Mouse (Mus musculus): ENCODE measurements around the gene Hs6st3. TPM values are rescaled to one million over a fixed set of nuclear protein-coding genes. Genes with fewer than 3 reads are reported as not detected.
"Not testable (repeated sequence)": the region's sequence is repeated elsewhere in the genome, so short reads cannot be mapped to it uniquely, and the experiment has no call there.

Gene Hs6st3
- polyA plus RNA-seq, 1 experiment from 2014 or later: 0.53 TPM

DNA sequence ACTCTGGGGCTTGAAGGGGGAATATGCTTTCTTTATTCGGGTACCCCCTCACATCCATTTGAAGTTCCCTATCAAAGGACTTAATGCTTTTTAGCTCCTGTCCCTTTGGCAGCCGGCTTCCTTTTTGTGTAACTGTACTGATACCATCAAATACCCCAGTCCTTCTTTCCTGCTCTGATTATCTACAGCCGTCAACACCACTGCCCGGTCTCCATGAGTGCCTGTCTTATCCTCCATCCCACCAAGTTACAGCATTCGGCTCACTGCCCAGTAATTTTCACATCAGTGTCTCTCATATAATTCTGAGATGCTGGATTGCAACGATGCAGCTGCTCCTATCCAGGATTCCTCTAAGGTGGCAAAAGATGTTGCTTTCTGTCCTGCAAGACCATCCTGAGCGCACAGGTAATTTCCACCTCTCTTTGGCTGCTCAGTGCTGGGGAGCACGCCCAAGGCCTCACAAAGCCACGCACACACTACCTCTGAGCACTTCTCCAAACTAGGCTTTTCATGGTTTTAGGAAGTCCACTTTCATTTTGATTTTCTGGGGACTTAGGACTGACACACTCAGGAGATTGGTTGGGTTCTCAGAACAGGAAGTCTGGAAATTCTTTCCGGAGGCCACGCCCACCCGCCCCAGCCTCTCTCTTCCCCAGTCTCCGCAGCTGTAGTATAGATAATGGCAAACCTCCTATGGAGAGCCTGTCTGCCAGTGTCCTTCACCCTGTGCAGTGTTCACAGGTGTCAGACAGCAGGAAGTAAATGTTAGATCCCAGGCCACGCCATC lies 122.2 kb downstream of the Hs6st3 start:
- no peaks in the 10 kb centered on the region for H3K36me3 ChIP-seq (ENCODE audit: control insufficient read depth, insufficient read depth, low read length)
- no peak overlapping the region for H3K27ac ChIP-seq (ENCODE audit: low read depth, low read length)
- H3K4me2 ChIP-seq (ENCODE audit: low read depth): no peak overlapping the region
- no peaks in the 10 kb centered on the region for H3K4me1 ChIP-seq (ENCODE audit: control insufficient read depth, insufficient read depth, low read length)
- no peaks in the 10 kb centered on the region for H3K27me3 ChIP-seq (ENCODE audit: control insufficient read depth, insufficient read depth, low read length)
- 74% methylated on average over 14 of the region's 14 CpGs for WGBS
- no peak overlapping the region for H3K4me3 ChIP-seq (ENCODE audit: low read depth, low read length)
- H3K9me3 ChIP-seq (ENCODE audit: control insufficient read depth, low read length): no peaks in the 10 kb centered on the region
- no peak for ATAC-seq (ENCODE audit: insufficient read depth, low FRiP score, low TSS enrichment)
- H3K9ac ChIP-seq (ENCODE audit: low read length): no peak overlapping the region
- no peak for DNase-seq (ENCODE audit: low spot score)

DNA sequence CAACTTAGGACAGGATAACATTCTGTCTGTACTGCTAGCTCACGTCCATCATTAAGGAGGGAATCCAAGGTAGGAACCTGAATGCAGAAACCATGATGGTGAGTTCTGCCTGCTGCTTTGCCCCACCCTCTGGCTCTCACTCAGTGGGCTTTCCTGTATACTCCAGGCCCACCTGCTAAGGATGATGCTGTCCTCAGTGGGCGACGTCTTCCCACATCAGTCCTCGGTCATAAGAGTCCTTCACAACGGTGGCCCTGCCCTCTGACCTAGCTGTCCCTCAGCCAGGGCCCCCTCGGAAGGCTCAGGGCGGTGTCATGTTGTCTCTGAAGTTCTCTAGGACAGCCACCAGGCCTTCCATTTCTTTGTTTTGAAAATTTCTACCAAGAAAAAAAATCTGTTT lies 128.2 kb downstream of the Hs6st3 start:
- no peak overlapping the region for H3K27ac ChIP-seq (ENCODE audit: low read depth, low read length)
- no peaks in the 10 kb centered on the region for H3K4me1 ChIP-seq (ENCODE audit: control insufficient read depth, insufficient read depth, low read length)
- H3K27me3 ChIP-seq (ENCODE audit: control insufficient read depth, insufficient read depth, low read length): no peaks in the 10 kb centered on the region
- ATAC-seq (ENCODE audit: insufficient read depth, low FRiP score, low TSS enrichment) (no peak), DNase-seq (ENCODE audit: low spot score) (no peak)
- no peak overlapping the region for H3K4me3 ChIP-seq (ENCODE audit: low read depth, low read length)
- no peaks in the 10 kb centered on the region for H3K36me3 ChIP-seq (ENCODE audit: control insufficient read depth, insufficient read depth, low read length)
- WGBS: 84% methylated on average over 7 of the region's 7 CpGs
- no peak overlapping the region for H3K4me2 ChIP-seq (ENCODE audit: low read depth)
- H3K9ac ChIP-seq (ENCODE audit: low read length): no peak overlapping the region
- H3K9me3 ChIP-seq (ENCODE audit: control insufficient read depth, low read length): no peaks in the 10 kb centered on the region

DNA sequence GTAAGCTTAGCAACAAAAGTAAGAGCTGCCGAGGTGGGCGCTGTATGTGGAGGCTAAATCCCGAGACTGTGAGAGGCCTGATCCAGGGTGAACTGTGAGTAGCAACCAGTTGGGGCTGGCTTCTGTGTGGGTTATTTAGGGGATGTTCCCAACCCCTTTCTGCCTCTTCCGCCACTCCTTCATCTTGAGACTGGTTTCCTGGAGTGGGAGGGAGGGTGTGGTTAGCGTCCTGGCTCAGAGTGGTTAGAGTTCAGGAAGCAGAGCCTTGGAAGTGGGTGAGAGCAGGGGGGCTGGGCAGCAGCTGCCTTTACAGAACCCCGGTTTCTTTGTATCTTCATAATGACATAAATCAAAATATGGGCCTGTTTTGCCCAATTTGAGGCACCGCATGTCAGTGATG lies 134.9 kb downstream of the Hs6st3 start:
- H3K4me3 ChIP-seq (ENCODE audit: low read depth, low read length): no peak overlapping the region
- no peaks in the 10 kb centered on the region for H3K9me3 ChIP-seq (ENCODE audit: control insufficient read depth, low read length)
- ATAC-seq (ENCODE audit: insufficient read depth, low FRiP score, low TSS enrichment) (no peak), DNase-seq (ENCODE audit: low spot score) (no peak)
- WGBS: 76% methylated on average over 7 of the region's 7 CpGs
- H3K27me3 ChIP-seq (ENCODE audit: control insufficient read depth, insufficient read depth, low read length): no peaks in the 10 kb centered on the region
- H3K4me2 ChIP-seq (ENCODE audit: low read depth): no peak overlapping the region
- H3K9ac ChIP-seq (ENCODE audit: low read length): no peak overlapping the region
- H3K4me1 ChIP-seq (ENCODE audit: control insufficient read depth, insufficient read depth, low read length): no peaks in the 10 kb centered on the region
- no peak overlapping the region for H3K27ac ChIP-seq (ENCODE audit: low read depth, low read length)
- H3K36me3 ChIP-seq (ENCODE audit: control insufficient read depth, insufficient read depth, low read length): no peaks in the 10 kb centered on the region

DNA sequence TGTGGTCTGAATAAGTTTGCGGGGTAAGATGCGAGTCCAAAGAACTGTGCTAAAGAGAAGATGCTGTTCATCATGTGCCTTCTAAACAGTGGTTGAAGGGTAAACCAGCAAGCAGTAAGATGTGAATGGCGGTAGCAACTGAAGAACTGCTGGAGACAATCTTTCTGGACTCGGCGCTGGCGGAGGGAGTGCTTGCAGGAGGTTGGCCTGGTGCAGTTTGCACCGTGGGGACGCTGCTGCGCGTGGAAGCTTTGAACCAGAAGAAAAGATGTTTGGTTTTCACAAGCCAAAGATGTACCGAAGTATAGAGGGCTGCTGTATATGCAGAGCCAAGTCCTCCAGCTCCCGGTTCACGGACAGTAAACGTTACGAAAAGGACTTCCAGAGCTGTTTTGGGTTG lies 140.0 kb downstream of the Hs6st3 start:
- H3K9ac ChIP-seq (ENCODE audit: low read length); H3K36me3 ChIP-seq (ENCODE audit: control insufficient read depth, insufficient read depth, low read length); H3K4me2 ChIP-seq (ENCODE audit: low read depth); H3K4me1 ChIP-seq (ENCODE audit: control insufficient read depth, insufficient read depth, low read length); H3K9me3 ChIP-seq (ENCODE audit: control insufficient read depth, low read length); H3K27ac ChIP-seq (ENCODE audit: low read depth, low read length); ATAC-seq (ENCODE audit: insufficient read depth, low FRiP score, low TSS enrichment); H3K27me3 ChIP-seq (ENCODE audit: control insufficient read depth, insufficient read depth, low read length); DNase-seq (ENCODE audit: low spot score); H3K4me3 ChIP-seq (ENCODE audit: low read depth, low read length): not testable (repeated sequence)
- WGBS: 93% methylated on average over 10 of the region's 15 CpGs

DNA sequence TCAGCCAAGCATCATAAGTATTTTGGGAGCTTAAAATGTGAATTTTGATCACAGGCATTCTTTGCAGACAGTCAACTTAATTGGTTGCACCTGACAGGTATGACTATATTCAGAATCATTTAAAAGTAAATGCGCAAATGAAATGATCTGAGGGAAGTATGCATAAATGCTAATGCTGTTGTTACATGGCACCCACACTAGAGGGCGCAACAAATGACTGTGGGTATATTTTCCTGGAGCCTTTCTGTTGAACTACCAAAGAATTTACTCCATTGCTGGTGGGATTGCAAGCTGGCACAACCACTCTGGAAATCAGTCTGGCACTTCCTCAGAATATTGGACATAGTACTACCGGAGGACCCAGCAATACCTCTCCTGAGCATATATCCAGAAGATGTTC lies 145.8 kb downstream of the Hs6st3 start:
- Histone ChIP-seq H3K4me1 (ENCODE audit: control insufficient read depth, insufficient read depth, low read length) (no peaks in the 10 kb centered on the region), H3K27ac (ENCODE audit: low read depth, low read length) (no peak overlapping the region), H3K4me2 (ENCODE audit: low read depth) (no peak overlapping the region), H3K4me3 (ENCODE audit: low read depth, low read length) (no peak overlapping the region), H3K36me3 (ENCODE audit: control insufficient read depth, insufficient read depth, low read length) (no peaks in the 10 kb centered on the region), H3K27me3 (ENCODE audit: control insufficient read depth, insufficient read depth, low read length) (no peaks in the 10 kb centered on the region), H3K9me3 (ENCODE audit: control insufficient read depth, low read length) (no peaks in the 10 kb centered on the region), H3K9ac (ENCODE audit: low read length) (no peak overlapping the region)
- 83% methylated on average over 3 of the region's 3 CpGs for WGBS
- no peak for DNase-seq (ENCODE audit: low spot score)
- ATAC-seq (ENCODE audit: insufficient read depth, low FRiP score, low TSS enrichment): no peak

DNA sequence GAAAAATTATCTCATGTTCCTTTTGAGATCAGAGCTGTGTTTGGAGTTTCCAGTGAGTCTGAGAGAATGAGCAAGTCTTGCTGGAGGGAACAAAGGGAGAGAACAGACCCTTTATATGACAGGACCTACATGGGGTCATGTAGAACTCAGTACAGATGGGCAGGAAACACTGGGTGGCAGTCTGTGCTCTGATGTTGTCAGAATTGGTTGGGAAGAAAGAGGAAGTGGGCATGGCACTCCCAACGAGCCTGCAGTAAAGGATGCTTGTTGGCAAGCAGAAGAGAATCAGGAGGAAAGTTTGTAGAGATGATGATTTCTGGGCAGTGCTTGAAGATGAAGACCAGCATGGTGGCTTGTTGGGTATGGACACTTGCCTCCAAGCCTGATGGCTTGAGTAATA lies 151.5 kb downstream of the Hs6st3 start:
- no peaks in the 10 kb centered on the region for H3K4me1 ChIP-seq (ENCODE audit: control insufficient read depth, insufficient read depth, low read length)
- H3K9me3 ChIP-seq (ENCODE audit: control insufficient read depth, low read length): no peaks in the 10 kb centered on the region
- no peak overlapping the region for H3K27ac ChIP-seq (ENCODE audit: low read depth, low read length)
- H3K9ac ChIP-seq (ENCODE audit: low read length): no peak overlapping the region
- no peak overlapping the region for H3K4me3 ChIP-seq (ENCODE audit: low read depth, low read length)
- H3K36me3 ChIP-seq (ENCODE audit: control insufficient read depth, insufficient read depth, low read length): no peaks in the 10 kb centered on the region
- ATAC-seq (ENCODE audit: insufficient read depth, low FRiP score, low TSS enrichment): no peak
- no peaks in the 10 kb centered on the region for H3K27me3 ChIP-seq (ENCODE audit: control insufficient read depth, insufficient read depth, low read length)
- no peak for DNase-seq (ENCODE audit: low spot score)
- WGBS: 36% methylated on average over 1 of the region's 1 CpGs
- H3K4me2 ChIP-seq (ENCODE audit: low read depth): no peak overlapping the region

DNA sequence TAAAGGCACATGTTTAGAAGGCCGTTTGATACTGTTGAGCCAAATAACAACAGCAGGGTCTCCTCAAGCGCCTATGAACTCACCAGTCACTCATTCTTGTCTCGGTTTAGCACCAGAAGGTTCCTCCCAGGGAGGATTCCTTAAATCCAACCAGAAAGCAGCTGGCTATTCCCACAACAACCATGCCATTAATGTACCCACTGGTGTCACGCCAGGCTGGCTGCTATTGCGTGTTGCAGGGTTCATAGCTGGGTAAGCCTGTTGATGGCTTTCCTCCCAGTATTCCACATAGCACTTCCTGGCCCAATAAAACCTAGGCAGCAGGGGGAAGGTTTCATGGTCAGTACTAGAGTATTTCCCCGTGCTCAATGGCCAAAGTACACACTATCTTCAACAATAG lies 155.9 kb downstream of the Hs6st3 start:
- no peaks in the 10 kb centered on the region for H3K36me3 ChIP-seq (ENCODE audit: control insufficient read depth, insufficient read depth, low read length)
- DNase-seq (ENCODE audit: low spot score): no peak
- H3K4me2 ChIP-seq (ENCODE audit: low read depth): no peak overlapping the region
- no peaks in the 10 kb centered on the region for H3K4me1 ChIP-seq (ENCODE audit: control insufficient read depth, insufficient read depth, low read length)
- no peak overlapping the region for H3K4me3 ChIP-seq (ENCODE audit: low read depth, low read length)
- H3K9me3 ChIP-seq (ENCODE audit: control insufficient read depth, low read length): no peaks in the 10 kb centered on the region
- WGBS: 94% methylated on average over 6 of the region's 6 CpGs
- no peak overlapping the region for H3K9ac ChIP-seq (ENCODE audit: low read length)
- no peaks in the 10 kb centered on the region for H3K27me3 ChIP-seq (ENCODE audit: control insufficient read depth, insufficient read depth, low read length)
- H3K27ac ChIP-seq (ENCODE audit: low read depth, low read length): no peak overlapping the region
- no peak for ATAC-seq (ENCODE audit: insufficient read depth, low FRiP score, low TSS enrichment)

DNA sequence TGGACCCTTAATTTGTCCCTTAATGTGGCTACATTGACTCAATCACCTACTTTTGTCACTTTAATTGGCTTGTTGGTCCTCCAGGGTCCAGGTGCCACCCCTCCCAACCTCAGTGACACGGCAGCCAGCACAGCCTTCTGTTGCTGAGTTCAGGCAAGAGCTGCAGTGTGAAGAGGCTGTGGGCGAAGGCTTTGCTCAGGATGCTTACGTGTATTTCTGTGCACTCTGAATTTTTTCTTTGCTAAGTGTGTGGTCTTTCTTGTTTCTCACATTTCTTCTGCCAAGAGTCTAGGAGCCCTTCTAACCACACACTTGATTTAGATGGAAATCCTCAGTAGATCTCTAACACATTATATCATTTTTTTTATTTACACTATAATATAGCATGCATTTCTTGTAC lies 168.3 kb downstream of the Hs6st3 start:
- no peaks in the 10 kb centered on the region for H3K36me3 ChIP-seq (ENCODE audit: control insufficient read depth, insufficient read depth, low read length)
- no peak overlapping the region for H3K27ac ChIP-seq (ENCODE audit: low read depth, low read length)
- ATAC-seq (ENCODE audit: insufficient read depth, low FRiP score, low TSS enrichment) (no peak), DNase-seq (ENCODE audit: low spot score) (no peak)
- no peak overlapping the region for H3K4me2 ChIP-seq (ENCODE audit: low read depth)
- H3K9ac ChIP-seq (ENCODE audit: low read length): no peak overlapping the region
- H3K4me1 ChIP-seq (ENCODE audit: control insufficient read depth, insufficient read depth, low read length): no peaks in the 10 kb centered on the region
- 86% methylated on average over 3 of the region's 3 CpGs for WGBS
- no peaks in the 10 kb centered on the region for H3K27me3 ChIP-seq (ENCODE audit: control insufficient read depth, insufficient read depth, low read length)
- no peak overlapping the region for H3K4me3 ChIP-seq (ENCODE audit: low read depth, low read length)
- H3K9me3 ChIP-seq (ENCODE audit: control insufficient read depth, low read length): no peaks in the 10 kb centered on the region

DNA sequence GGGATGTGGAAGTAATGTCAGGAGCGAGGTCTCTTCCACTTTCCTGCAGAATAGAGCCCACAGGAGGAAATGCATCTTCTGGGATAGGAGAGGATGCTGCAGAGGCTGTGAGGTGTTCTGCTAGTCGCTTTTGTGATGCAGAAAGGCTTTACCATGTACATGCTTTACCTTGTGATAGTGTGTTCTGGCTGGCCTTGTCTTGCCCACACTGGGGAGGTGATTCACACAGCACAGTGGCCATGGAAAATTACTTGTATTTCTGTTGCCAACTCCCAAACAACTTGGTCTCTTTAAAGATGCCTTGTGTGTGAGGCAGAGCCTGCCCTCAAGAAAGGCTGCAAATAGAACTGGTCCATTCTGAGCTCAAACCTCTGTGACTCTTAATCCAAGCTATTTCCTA lies 180.2 kb downstream of the Hs6st3 start:
- Histone ChIP-seq H3K4me2 (ENCODE audit: low read depth) (no peak overlapping the region), H3K27me3 (ENCODE audit: control insufficient read depth, insufficient read depth, low read length) (no peaks in the 10 kb centered on the region), H3K4me3 (ENCODE audit: low read depth, low read length) (no peak overlapping the region), H3K36me3 (ENCODE audit: control insufficient read depth, insufficient read depth, low read length) (no peaks in the 10 kb centered on the region), H3K9me3 (ENCODE audit: control insufficient read depth, low read length) (no peaks in the 10 kb centered on the region), H3K27ac (ENCODE audit: low read depth, low read length) (no peak overlapping the region), H3K9ac (ENCODE audit: low read length) (no peak overlapping the region), H3K4me1 (ENCODE audit: control insufficient read depth, insufficient read depth, low read length) (no peaks in the 10 kb centered on the region)
- 84% methylated on average over 2 of the region's 2 CpGs for WGBS
- no peak for DNase-seq (ENCODE audit: low spot score)
- no peak for ATAC-seq (ENCODE audit: insufficient read depth, low FRiP score, low TSS enrichment)
